Mouse (Mus musculus) limb, embryonic 12.5 days (tissue): ENCODE data around the gene Caly. TPM values are rescaled to one million over a fixed set of nuclear protein-coding genes. Genes with fewer than 3 reads are reported as not detected.

Source experiments
- ATAC-seq: fragments of 200-750 bp; cut with Nextera tagmentation; 2 replicates; pipeline ENCODE4 v1.8.0; 2017; ENCODE audit warnings: low read depth, moderate TSS enrichment; ENCODE audit not compliant: insufficient number of reproducible peaks, insufficient read depth, low FRiP score, low TSS enrichment
- H3K27ac ChIP-seq: fragments of 300-500 bp; sonication (generic); 2 replicates; pipeline ENCODE4 v1.5.1; 2016; ENCODE audit warnings: mild to moderate bottlenecking, moderate library complexity
- H3K27me3 ChIP-seq: fragments of 300-500 bp; sonication (generic); 2 replicates; pipeline ENCODE4 v1.6.1; 2016; ENCODE audit warnings: mild to moderate bottlenecking, moderate library complexity
- H3K36me3 ChIP-seq: fragments of 300-500 bp; sonication (generic); 2 replicates; pipeline ENCODE4 v1.6.1; 2016; ENCODE audit warnings: mild to moderate bottlenecking, moderate library complexity
- H3K4me1 ChIP-seq: fragments of 300-500 bp; sonication (generic); replicated peaks from 2 replicates; pipeline ENCODE4 v1.6.1; 2016
- H3K4me2 ChIP-seq: fragments of 300-500 bp; sonication (generic); 2 replicates; pipeline ENCODE4 v1.6.1; 2016; ENCODE audit warnings: mild to moderate bottlenecking, moderate library complexity
- H3K4me3 ChIP-seq: fragments of 300-500 bp; sonication (generic); replicated peaks from 2 replicates; pipeline ENCODE4 v1.5.1; 2016; ENCODE audit warnings: mild to moderate bottlenecking
- H3K9ac ChIP-seq: fragments of 300-500 bp; sonication (generic); replicated peaks from 2 replicates; pipeline ENCODE4 v1.6.1; 2016; ENCODE audit warnings: mild to moderate bottlenecking, moderate library complexity
- H3K9me3 ChIP-seq: fragments of 300-500 bp; sonication (generic); 2 replicates; pipeline ENCODE4 v1.6.1; 2016; ENCODE audit warnings: mild to moderate bottlenecking, moderate library complexity
- WGBS: fragments of 180-500 bp; shearing (Covaris S2); methylation state at CpG from one replicate; pipeline ENCODE4 v1.1.7; 2016; 5-methylcytosine and 5-hydroxymethylcytosine counted together
- polyA plus RNA-seq: library from polyadenylated mRNA; unstranded; fragments of >200 nt; fragmentation: Nextera tagmentation; extraction: Ambion mirVana; gene quantifications from 2 replicates; pipeline ENCODE4 v1.2.1, GENCODE M21; 2016

The Caly gene
- polyA plus RNA-seq, 1 experiment from 2014 or later, result 2.5 TPM

DNA sequence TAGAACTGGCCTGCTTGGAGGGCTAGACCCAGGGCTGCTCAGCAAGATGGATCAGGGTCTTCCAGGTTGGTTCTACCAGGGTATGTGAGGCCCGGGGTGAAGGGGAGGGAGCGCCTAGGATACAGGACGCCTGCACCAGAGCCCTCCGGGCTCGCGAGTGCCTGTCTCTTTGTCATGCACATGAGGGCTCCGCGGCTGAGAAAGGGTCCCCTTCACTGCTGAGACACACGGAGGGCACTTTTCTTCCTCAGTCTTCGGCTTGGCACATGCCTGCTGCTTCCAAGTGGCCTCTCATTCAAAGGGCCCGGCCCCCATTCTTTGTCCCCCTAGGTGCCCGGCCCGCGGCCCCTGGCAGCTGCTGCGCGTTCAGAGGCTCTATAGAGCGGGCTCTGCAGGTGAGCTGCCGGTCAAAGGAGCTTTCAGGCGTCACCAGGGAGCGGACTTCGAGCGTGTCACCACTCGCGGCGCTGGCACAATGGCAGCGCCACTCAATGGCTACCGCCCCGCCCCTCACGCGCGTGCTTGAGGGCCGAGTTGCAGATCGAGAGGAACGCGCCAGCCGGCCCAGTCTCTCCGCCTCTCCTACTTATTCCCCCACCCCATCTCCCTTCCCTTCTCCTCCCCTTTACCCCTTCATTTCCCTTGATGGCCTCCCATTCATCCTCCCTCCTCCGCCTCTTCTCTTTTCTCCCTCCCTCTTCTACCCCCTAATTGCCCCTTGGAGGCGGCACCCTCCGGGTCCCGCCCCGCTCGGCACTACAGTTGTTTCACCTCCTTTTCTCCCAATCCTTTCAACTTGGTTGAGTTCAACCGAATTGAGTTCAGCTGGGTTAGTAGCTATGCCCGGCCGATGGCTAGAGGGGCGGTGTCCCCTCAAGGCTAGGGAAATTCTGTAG is 21.2 kb downstream of the Caly start:
- H3K4me1 ChIP-seq, result peaks cover 29% of the 10 kb centered on the region
- ATAC-seq, result no peak
- WGBS, result 1% methylated on average over 47 of the region's 47 CpGs
- peak overlapping the region; percentile 53 for H3K9ac ChIP-seq
- no peaks in the 10 kb centered on the region for H3K36me3 ChIP-seq
- H3K27ac ChIP-seq, result no peak overlapping the region
- no peaks in the 10 kb centered on the region for H3K9me3 ChIP-seq
- peak overlapping the region; percentile 90 for H3K4me2 ChIP-seq
- H3K4me3 ChIP-seq, result peak overlapping the region; percentile 45
- peaks cover 98% of the 10 kb centered on the region for H3K27me3 ChIP-seq

DNA sequence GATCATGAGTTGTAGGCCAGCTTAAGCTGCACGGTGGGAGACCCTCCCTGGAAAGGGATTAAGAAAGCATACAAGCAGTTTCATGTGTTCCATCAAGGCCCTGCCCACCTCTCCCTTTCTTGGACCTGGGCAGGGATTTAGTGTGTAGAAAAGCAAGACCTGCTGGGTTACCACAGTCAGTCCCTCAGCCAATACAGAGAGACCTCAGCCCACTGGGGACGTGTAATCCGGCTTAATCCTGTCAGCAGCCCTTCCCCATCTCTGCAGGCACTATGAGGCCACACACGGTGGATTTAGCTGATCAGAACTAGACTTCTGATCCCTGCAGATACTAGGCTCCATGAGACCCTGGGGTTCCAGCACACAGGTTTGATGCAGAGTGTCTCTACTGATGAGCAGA is 22.7 kb downstream of the Caly start:
- no peak overlapping the region for H3K27ac ChIP-seq
- no peaks in the 10 kb centered on the region for H3K9me3 ChIP-seq
- H3K4me2 ChIP-seq, result no peak overlapping the region
- H3K27me3 ChIP-seq, result peaks cover 100% of the 10 kb centered on the region
- WGBS, result 42% methylated on average over 4 of the region's 4 CpGs
- peaks cover 29% of the 10 kb centered on the region for H3K4me1 ChIP-seq
- H3K36me3 ChIP-seq, result no peaks in the 10 kb centered on the region
- ATAC-seq, result no peak
- H3K4me3 ChIP-seq, result no peak overlapping the region
- no peak overlapping the region for H3K9ac ChIP-seq

DNA sequence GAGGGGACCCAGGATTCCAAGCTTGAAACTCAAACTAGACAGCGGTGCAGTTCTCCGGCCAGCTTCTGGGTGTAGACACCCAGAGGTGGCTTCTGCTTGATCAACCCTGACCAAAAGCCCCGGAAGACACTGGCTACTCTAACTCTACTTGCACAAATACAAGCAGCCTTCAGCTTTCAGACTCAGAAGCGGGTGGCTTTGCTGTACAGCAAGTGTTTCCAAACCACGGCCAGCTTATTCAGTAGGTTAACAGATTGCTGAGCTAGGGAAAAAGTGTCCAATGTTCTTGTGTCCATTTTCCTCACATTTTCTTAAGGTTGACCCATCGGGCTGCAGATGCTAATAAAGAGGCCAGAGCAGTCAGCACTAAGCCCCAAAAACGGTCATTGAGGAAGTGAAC is 23.8 kb downstream of the Caly start:
- H3K27ac ChIP-seq, result no peak overlapping the region
- 18% methylated on average over 7 of the region's 7 CpGs for WGBS
- H3K9ac ChIP-seq, result peak overlapping the region; percentile 69

DNA sequence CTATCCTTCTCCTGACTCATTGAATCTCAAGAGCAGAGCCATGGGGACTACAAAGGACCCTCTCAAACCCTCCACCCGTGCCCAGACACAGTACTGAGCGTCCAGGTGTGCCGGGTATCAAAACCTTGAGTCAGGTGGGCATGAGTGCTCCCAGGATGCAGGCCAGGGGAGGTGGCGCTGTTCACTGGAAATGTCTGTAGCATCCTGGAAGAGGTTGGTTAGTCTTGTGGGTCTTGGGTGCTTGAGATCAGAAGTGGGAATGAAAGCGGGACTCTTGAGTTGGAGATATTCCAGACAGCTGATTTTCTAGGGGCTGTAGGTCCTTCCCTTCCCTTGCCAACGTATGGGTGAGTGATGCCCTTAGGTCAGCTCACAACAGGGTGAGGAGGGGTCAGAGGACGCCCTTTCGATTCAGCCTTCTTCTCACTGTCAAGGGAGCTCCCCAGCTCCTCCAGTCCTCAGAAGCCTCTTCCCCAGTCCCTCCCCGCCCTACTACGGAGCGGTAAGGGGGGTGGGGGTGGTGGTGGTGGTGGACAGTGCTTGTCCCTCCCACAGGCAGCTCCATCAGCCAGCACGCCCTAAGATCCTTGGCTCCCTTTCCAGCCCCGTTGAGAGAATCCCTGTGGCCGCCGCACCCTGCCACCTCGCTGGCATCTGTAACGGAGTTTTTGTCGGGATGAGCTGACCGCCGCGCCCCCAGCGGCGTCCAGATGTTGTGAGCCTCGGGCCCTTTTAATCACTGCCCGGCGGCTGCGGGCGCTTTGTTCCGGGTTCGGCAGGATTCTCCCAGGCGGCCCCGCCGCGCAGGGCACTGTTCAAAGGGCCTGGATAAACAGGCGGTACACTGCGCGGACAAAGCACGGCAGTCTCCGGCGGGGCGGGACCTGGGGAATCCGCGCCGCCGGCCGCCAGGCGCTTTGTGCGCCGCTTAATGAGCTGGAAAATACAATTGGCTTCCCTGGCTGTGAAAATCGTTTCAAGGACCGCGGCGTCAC is 24.6 kb downstream of the Caly start:
- Histone ChIP-seq H3K4me2 (peak overlapping the region; percentile 90), H3K36me3 (no peaks in the 10 kb centered on the region), H3K9me3 (no peaks in the 10 kb centered on the region), H3K9ac (peak overlapping the region; percentile 69), H3K4me3 (peak overlapping the region; percentile 49), H3K4me1 (peaks cover 29% of the 10 kb centered on the region), H3K27me3 (peaks cover 87% of the 10 kb centered on the region), H3K27ac (no peak overlapping the region)
- 3% methylated on average over 53 of the region's 53 CpGs for WGBS
- ATAC-seq, result 0 out of 2 replicates have a peak, but pooled peaks have one; percentile 54

More for the DNA sequence above, 23.8 kb downstream of the Caly start:
- peak overlapping the region; percentile 90 for H3K4me2 ChIP-seq
- ATAC-seq, result no peak
- H3K4me3 ChIP-seq, result peak overlapping the region; percentile 49
- no peaks in the 10 kb centered on the region for H3K36me3 ChIP-seq
- no peaks in the 10 kb centered on the region for H3K9me3 ChIP-seq
- peaks cover 29% of the 10 kb centered on the region for H3K4me1 ChIP-seq
- peaks cover 90% of the 10 kb centered on the region for H3K27me3 ChIP-seq

DNA sequence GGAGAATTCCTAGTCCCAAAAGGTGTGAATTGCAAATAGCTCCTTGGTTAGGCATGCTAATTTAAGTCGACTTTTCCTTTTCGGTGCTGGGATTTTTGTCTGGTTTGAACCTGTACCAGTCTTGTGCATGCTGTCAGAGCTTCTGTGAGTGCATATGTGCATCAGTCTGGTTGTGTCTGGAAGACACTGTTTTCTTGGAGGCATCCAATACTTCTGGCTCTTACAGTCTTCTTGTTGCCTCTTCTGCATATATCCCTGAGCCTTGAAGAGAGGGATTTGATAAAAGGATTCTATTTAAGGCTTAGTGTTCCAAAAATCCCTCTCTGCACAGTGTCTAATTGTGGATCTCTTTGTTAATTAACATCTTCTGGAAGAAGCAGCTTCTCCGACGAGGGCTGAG is 28.2 kb downstream of the Caly start:
- no peaks in the 10 kb centered on the region for H3K9me3 ChIP-seq
- no peak overlapping the region for H3K9ac ChIP-seq
- peaks cover 17% of the 10 kb centered on the region for H3K4me1 ChIP-seq
- WGBS, result 75% methylated on average over 4 of the region's 4 CpGs
- peaks cover 86% of the 10 kb centered on the region for H3K27me3 ChIP-seq
- no peak for ATAC-seq
- H3K27ac ChIP-seq, result no peak overlapping the region
- no peaks in the 10 kb centered on the region for H3K36me3 ChIP-seq
- no peak overlapping the region for H3K4me2 ChIP-seq
- no peak overlapping the region for H3K4me3 ChIP-seq

DNA sequence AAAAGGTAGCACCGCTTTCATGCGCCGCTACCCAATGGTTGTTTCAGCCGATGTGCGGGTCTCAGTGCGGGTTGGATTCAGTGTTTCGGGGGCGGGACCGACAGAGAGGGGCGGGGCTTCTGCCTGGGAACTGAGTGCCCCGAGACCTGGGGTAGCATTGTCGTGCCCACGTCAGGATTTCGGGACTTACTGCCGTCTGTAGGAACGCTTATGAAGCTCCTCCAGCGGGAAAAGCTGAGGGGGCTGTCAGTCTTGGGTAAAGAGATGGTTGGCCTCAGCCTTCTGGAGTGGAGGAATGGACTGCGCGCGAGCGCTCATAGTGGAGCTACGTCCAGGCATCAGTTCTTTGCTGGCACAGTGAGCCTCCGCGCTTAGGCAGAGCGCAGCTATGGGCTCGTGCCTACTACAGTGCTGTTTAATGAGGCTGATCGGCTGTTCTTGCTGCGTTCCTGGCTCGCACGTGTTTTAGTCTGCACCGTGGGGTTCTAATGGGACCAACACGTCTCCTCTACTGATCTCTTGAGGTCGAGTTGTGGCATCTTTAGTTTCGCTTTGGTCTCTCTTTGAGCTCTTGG is 33.1 kb downstream of the Caly start:
- Histone ChIP-seq H3K36me3 (no peaks in the 10 kb centered on the region), H3K27me3 (peaks cover 89% of the 10 kb centered on the region), H3K9me3 (no peaks in the 10 kb centered on the region), H3K4me3 (peak overlapping the region; percentile 34), H3K4me1 (peaks cover 14% of the 10 kb centered on the region; the same call in 1 of the 2 replicates), H3K27ac (no peak overlapping the region), H3K9ac (peak overlapping the region; percentile 14; the same call in 1 of the 2 replicates), H3K4me2 (peak overlapping the region; percentile 59)
- peak; percentile 54; the same call in 1 of the 2 replicates for ATAC-seq
- under 1% methylated on average over 34 of the region's 34 CpGs for WGBS

DNA sequence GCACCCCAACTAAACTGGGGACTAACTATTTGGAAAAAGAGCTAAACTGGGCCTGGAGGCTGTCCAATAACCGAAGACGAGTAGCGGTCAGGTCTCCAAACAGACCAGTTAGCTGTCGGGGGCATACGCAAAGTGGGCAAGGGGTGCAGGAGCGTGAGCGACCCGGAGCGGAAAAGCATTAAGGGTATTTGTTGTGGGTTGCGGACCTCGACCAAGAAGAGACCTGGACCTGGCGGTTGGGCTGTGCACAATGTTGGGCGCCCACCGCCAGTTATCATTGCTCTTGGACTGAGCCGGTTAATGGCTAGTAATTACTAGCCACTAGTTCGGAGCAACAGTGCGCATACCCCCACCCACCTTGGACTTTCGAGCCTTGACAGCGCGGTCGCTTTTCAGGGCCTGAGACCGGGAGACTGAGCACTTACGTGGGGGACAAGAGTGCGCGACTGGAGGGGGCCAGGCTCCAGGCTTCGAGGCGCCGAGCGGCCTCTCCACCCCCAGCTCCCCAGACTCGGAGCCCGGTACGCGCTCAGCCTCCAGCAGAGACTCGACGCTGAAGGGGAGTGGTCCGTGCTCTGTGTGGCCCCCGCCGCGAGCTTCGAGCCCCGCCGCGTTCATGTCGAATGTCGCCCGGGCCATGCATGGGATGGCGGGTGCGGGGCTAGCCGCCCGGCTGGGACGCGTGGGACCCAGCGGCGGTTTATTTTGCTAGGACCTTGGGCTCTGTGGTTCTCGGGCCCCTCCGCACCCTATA is 33.8 kb downstream of the Caly start, which contains the start of gene Msx3:
Gene Msx3 (minus strand): TSS at position 729 of the 754 bp plus-strand sequence.
- Histone ChIP-seq H3K27me3 (peaks cover 92% of the 10 kb centered on the region), H3K9me3 (no peaks in the 10 kb centered on the region), H3K4me3 (peak within 1 kb of the TSS; percentile 34), H3K4me1 (peaks cover 14% of the 10 kb centered on the region; the same call in 1 of the 2 replicates), H3K36me3 (no peaks in the 10 kb centered on the region), H3K27ac (no peak within 1 kb of the TSS), H3K4me2 (peak within 1 kb of the TSS; percentile 59), H3K9ac (peak within 1 kb of the TSS; percentile 40)
- 1% methylated on average over 56 of the region's 56 CpGs for WGBS
- ATAC-seq, result peak; percentile 24

DNA sequence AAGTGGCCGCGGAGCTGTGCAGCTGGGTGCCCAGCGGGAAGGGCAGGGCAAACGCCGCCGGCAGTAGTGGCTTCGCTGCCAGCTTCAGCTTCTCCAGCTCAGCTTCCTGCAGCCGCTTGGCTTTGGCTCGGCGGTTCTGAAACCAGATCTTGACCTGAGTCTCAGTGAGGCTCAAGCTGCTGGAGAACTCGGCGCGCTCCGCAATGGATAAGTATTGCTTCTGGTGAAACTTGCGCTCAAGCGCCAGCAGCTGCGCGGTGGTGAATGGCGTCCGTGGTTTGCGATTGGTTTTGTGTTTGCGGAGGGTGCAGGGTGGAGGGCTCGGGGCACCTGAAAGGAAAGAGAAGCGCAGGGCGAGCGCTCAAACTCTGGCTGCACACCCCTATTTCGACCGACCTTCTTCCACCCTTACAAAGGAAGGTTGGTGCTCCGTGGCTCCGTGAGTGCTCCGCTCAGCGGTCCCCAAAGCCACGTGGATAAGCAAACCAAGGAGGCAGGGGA is 34.5 kb downstream of the Caly start:
- no peaks in the 10 kb centered on the region for H3K9me3 ChIP-seq
- H3K4me3 ChIP-seq, result peak overlapping the region; percentile 34
- H3K36me3 ChIP-seq, result no peaks in the 10 kb centered on the region
- no peak overlapping the region for H3K27ac ChIP-seq
- peak overlapping the region; percentile 59 for H3K4me2 ChIP-seq
- ATAC-seq, result peak; percentile 34; the same call in 1 of the 2 replicates
- peaks cover 14% of the 10 kb centered on the region; the same call in 1 of the 2 replicates for H3K4me1 ChIP-seq
- WGBS, result under 1% methylated on average over 33 of the region's 33 CpGs
- H3K27me3 ChIP-seq, result peaks cover 88% of the 10 kb centered on the region
- peak overlapping the region; percentile 40; the same call in 1 of the 2 replicates for H3K9ac ChIP-seq

DNA sequence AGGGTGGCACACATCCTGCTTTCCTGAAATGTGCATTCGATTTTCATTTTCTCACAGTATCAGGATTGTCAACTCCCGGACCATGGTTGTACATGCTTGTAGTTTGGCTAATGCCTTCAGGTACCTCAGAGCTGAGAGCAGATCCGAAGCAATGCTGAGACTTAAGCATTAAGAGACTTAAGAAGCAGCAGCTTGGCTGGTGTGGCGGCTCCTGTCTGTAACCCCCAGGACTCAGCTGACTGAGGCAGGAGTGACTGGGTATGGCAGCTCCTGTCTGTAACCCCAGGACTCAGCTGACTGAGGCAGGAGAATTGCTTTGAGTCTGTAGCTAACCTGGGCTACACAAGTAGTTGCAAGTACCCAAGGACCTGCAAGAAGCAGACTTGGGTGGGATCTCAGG is 36.8 kb downstream of the Caly start:
- ATAC-seq, result no peak
- no peaks in the 10 kb centered on the region for H3K9me3 ChIP-seq
- no peak overlapping the region for H3K9ac ChIP-seq
- peaks cover 14% of the 10 kb centered on the region; the same call in 1 of the 2 replicates for H3K4me1 ChIP-seq
- H3K4me2 ChIP-seq, result no peak overlapping the region
- no peak overlapping the region for H3K27ac ChIP-seq
- H3K36me3 ChIP-seq, result peaks cover 7% of the 10 kb centered on the region
- WGBS, result 79% methylated on average over 4 of the region's 4 CpGs
- H3K27me3 ChIP-seq, result peaks cover 65% of the 10 kb centered on the region
- H3K4me3 ChIP-seq, result no peak overlapping the region

DNA sequence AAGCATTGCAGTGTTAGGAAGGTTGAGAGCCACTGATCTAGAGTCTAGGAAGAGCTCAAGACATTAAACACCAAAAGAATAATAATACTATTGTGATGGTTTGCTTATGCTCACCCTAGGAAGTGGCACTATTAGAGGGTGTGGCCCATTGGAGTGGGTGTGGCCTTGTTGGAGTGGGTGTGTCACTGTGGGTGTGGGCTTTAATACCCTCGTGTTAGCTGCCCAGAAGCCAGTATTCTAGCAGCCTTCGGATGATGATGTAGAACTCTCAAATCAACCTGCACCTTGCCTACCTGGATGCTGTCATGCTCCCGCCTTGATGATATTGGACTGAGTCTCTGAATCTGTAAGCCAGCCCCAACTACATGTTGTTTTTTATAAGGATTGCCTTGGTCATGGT is 39.6 kb downstream of the Caly start:
- Histone ChIP-seq H3K27me3 (peaks cover 38% of the 10 kb centered on the region), H3K4me3 (no peak overlapping the region), H3K9me3 (no peaks in the 10 kb centered on the region), H3K4me1 (no peaks in the 10 kb centered on the region; the same call in 1 of the 2 replicates), H3K36me3 (peaks cover 31% of the 10 kb centered on the region), H3K9ac (no peak overlapping the region), H3K4me2 (no peak overlapping the region), H3K27ac (no peak overlapping the region)
- 60% methylated on average over 3 of the region's 3 CpGs for whole genome bisulfite sequencing
- ATAC-seq, result no peak
